Mouse (Mus musculus) limb, embryonic 11.5 days (tissue): Measurements from ENCODE around the gene Sppl2b. TPM values are rescaled to one million over a fixed set of nuclear protein-coding genes. Genes with fewer than 3 reads are reported as not detected.

Source experiments
- ATAC-seq: fragments of 200-750 bp; cut with Nextera tagmentation; 2 replicates; pipeline ENCODE4 v1.8.0; 2017; ENCODE audit warnings: low read depth; ENCODE audit not compliant: insufficient number of reproducible peaks, low FRiP score, low TSS enrichment
- DNase-seq: peaks from one replicate; pipeline ENCODE4 v3.0.0-alpha.2; 2015; ENCODE audit warnings: low spot score
- H3K27ac ChIP-seq: fragments of 300-500 bp; sonication (generic); replicated peaks from 2 replicates; pipeline ENCODE4 v1.5.1; 2014; ENCODE audit warnings: low read depth, mild to moderate bottlenecking, low read length
- H3K27me3 ChIP-seq: fragments of 300-500 bp; sonication (generic); 2 replicates; pipeline ENCODE4 v1.6.1; 2014; ENCODE audit warnings: mild to moderate bottlenecking, low read length, mixed read lengths; ENCODE audit not compliant: control insufficient read depth, insufficient read depth
- H3K36me3 ChIP-seq: fragments of 300-500 bp; sonication (generic); 2 replicates; pipeline ENCODE4 v1.6.1; 2014; ENCODE audit warnings: mild to moderate bottlenecking, low read length, moderate library complexity, mixed read lengths; ENCODE audit not compliant: control insufficient read depth, insufficient read depth
- H3K4me1 ChIP-seq: fragments of 300-500 bp; sonication (generic); 2 replicates; pipeline ENCODE4 v1.6.1; 2014; ENCODE audit warnings: low read length, mixed read lengths; ENCODE audit not compliant: control insufficient read depth, insufficient read depth
- H3K4me2 ChIP-seq: fragments of 300-500 bp; sonication (generic); 2 replicates; pipeline ENCODE4 v1.6.1; 2014; ENCODE audit warnings: low read depth, mild to moderate bottlenecking, moderate library complexity; ENCODE audit not compliant: severe bottlenecking
- H3K4me3 ChIP-seq: fragments of 300-500 bp; sonication (generic); 2 replicates; pipeline ENCODE4 v1.5.1; 2014; ENCODE audit warnings: low read depth, low read length
- H3K9ac ChIP-seq: fragments of 300-500 bp; sonication (generic); 2 replicates; pipeline ENCODE4 v1.6.1; 2014; ENCODE audit warnings: mild to moderate bottlenecking, low read length
- H3K9me3 ChIP-seq: fragments of 300-500 bp; sonication (generic); 2 replicates; pipeline ENCODE4 v1.6.1; 2016; ENCODE audit warnings: low read length; ENCODE audit not compliant: control insufficient read depth
- WGBS: fragments of 180-500 bp; shearing (Covaris S2); extraction: QIAGEN DNeasy Blood & Tissue Kit; methylation state at CpG from one replicate; pipeline ENCODE4 v1.1.7; 2014; 5-methylcytosine and 5-hydroxymethylcytosine counted together
- polyA plus RNA-seq: library from polyadenylated mRNA; unstranded; fragments of >200 nt; fragmentation: Nextera tagmentation; extraction: Ambion mirVana; gene quantifications from 2 replicates; pipeline ENCODE4 v1.2.1, GENCODE M21; 2014

The Sppl2b gene
- polyA plus RNA-seq, 1 experiment from 2014 or later: 26.8 TPM

DNA sequence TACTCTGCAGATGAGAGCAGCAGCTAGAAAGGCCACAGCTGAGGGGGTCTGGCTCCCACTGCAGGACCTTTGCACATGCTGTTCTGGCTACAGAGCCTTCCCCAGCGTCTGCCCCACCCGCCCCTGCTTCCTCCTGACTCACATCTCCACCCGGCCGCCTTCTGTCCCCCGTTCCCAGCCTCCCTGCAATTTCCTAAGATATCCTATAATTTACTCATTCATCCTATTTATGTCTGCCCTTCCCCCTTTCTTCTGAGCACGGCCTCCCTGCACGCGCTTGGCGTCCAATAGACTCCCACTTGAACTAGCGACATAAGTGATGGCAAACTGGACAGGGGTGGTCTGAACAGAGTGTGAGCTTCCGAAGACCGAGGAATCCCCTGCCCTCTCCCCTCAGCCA is 9.3 kb upstream of the Sppl2b start:
- no peaks in the 10 kb centered on the region for H3K36me3 ChIP-seq
- H3K4me3 ChIP-seq: no peak overlapping the region
- H3K4me1 ChIP-seq: peaks cover 10% of the 10 kb centered on the region; the same call in 1 of the 2 replicates
- ATAC-seq (no peak), DNase-seq (no peak)
- H3K27ac ChIP-seq: no peak overlapping the region
- H3K9me3 ChIP-seq: no peaks in the 10 kb centered on the region
- no peak overlapping the region for H3K4me2 ChIP-seq
- H3K9ac ChIP-seq: no peak overlapping the region
- 83% methylated on average over 12 of the region's 12 CpGs for WGBS
- peaks cover 37% of the 10 kb centered on the region for H3K27me3 ChIP-seq

DNA sequence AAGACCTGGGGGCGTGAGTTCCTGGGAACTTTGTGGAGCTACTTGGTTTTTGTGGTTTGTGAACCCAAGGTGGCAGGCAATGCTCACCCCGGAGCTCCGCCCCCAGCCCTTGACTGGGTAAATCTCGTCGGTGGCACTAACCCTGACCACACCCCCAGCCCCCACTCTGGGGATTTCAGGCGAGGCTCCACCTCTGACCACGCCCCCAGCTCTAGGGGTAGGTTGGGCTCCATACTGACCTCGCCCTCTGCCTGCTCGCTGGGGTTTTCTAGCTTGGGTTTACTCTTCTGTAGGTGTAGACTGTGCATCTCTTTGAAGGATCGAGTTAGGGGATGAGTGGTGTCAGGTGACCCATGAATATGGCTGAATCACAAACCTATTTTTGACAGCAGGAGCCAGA is 6.5 kb upstream of the Sppl2b start:
- H3K9me3 ChIP-seq: no peaks in the 10 kb centered on the region
- WGBS: 11% methylated on average over 10 of the region's 10 CpGs
- no peak overlapping the region for H3K27ac ChIP-seq
- H3K27me3 ChIP-seq: peaks cover 21% of the 10 kb centered on the region
- no peak overlapping the region for H3K4me3 ChIP-seq
- DNase-seq (no peak), ATAC-seq (no peak)
- H3K36me3 ChIP-seq: peaks cover 10% of the 10 kb centered on the region
- no peak overlapping the region for H3K9ac ChIP-seq
- no peak overlapping the region for H3K4me2 ChIP-seq
- peaks cover 6% of the 10 kb centered on the region; the same call in 1 of the 2 replicates for H3K4me1 ChIP-seq

GRCm38 (mm10) chr10:80855749-80856073 is 636 bp downstream of the Sppl2b start:
- no peaks in the 10 kb centered on the region for H3K9me3 ChIP-seq
- peak; percentile 37 for DNase-seq
- H3K36me3 ChIP-seq: peaks cover 10% of the 10 kb centered on the region
- H3K27ac ChIP-seq: no peak overlapping the region
- peak overlapping the region; percentile 99 for H3K4me2 ChIP-seq
- H3K9ac ChIP-seq: peak overlapping the region; percentile 86
- no peaks in the 10 kb centered on the region for H3K27me3 ChIP-seq
- 28% methylated on average over 11 of the region's 11 CpGs for WGBS
- no peak for ATAC-seq
- H3K4me3 ChIP-seq: peak overlapping the region; percentile 96
- peaks cover 10% of the 10 kb centered on the region for H3K4me1 ChIP-seq

- Histone ChIP-seq H3K36me3 (peaks cover 10% of the 10 kb centered on the region), H3K4me1 (peaks cover 10% of the 10 kb centered on the region), H3K9ac (no peak overlapping the region), H3K9me3 (no peaks in the 10 kb centered on the region), H3K4me2 (peak overlapping the region; percentile 99; the same call in 1 of the 2 replicates), H3K4me3 (peak overlapping the region; percentile 96), H3K27ac (no peak overlapping the region), H3K27me3 (no peaks in the 10 kb centered on the region)
- DNase-seq (peak; percentile 36), ATAC-seq (no peak)
- whole genome bisulfite sequencing: 48% methylated on average over 3 of the region's 3 CpGs
These were observed 1.2 kb downstream of the Sppl2b start for GRCm38 (mm10) chr10:80856267-80856666.

GRCm38 (mm10) chr10:80856908-80857307 is 1.8 kb downstream of the Sppl2b start:
- Histone ChIP-seq H3K36me3 (peaks cover 11% of the 10 kb centered on the region), H3K9ac (no peak overlapping the region), H3K4me3 (no peak overlapping the region), H3K4me2 (peak overlapping the region; percentile 12; the same call in 1 of the 2 replicates), H3K9me3 (no peaks in the 10 kb centered on the region), H3K27me3 (no peaks in the 10 kb centered on the region), H3K27ac (no peak overlapping the region), H3K4me1 (peaks cover 10% of the 10 kb centered on the region)
- ATAC-seq: no peak
- DNase-seq: no peak
- 88% methylated on average over 5 of the region's 5 CpGs for WGBS

- ATAC-seq: no peak
- Histone ChIP-seq H3K9me3 (no peaks in the 10 kb centered on the region), H3K27me3 (no peaks in the 10 kb centered on the region), H3K27ac (no peak overlapping the region), H3K4me1 (peaks cover 10% of the 10 kb centered on the region), H3K4me3 (no peak overlapping the region), H3K36me3 (peaks cover 13% of the 10 kb centered on the region), H3K9ac (no peak overlapping the region), H3K4me2 (no peak overlapping the region)
- DNase-seq: no peak
- WGBS: 78% methylated on average over 8 of the region's 8 CpGs
These were observed 2.3 kb downstream of the Sppl2b start for GRCm38 (mm10) chr10:80857386-80857785.

GRCm38 (mm10) chr10:80857848-80858247 is 2.8 kb downstream of the Sppl2b start:
- Histone ChIP-seq H3K9me3 (no peaks in the 10 kb centered on the region), H3K9ac (no peak overlapping the region), H3K4me2 (no peak overlapping the region), H3K27me3 (no peaks in the 10 kb centered on the region), H3K27ac (no peak overlapping the region), H3K36me3 (peaks cover 14% of the 10 kb centered on the region; the same call in 1 of the 2 replicates), H3K4me1 (peaks cover 10% of the 10 kb centered on the region), H3K4me3 (no peak overlapping the region)
- ATAC-seq: no peak
- no peak for DNase-seq
- 80% methylated on average over 3 of the region's 3 CpGs for WGBS

GRCm38 (mm10) chr10:80858350-80858935 is 3.4 kb downstream of the Sppl2b start:
- no peaks in the 10 kb centered on the region for H3K9me3 ChIP-seq
- H3K4me3 ChIP-seq: no peak overlapping the region
- DNase-seq (no peak), ATAC-seq (no peak)
- H3K9ac ChIP-seq: 0 out of 2 replicates have a peak overlapping the region, but pooled peaks have one; percentile 3
- H3K4me1 ChIP-seq: peaks cover 10% of the 10 kb centered on the region
- 87% methylated on average over 7 of the region's 7 CpGs for WGBS
- peaks cover 9% of the 10 kb centered on the region; the same call in 1 of the 2 replicates for H3K36me3 ChIP-seq
- no peak overlapping the region for H3K4me2 ChIP-seq
- no peaks in the 10 kb centered on the region for H3K27me3 ChIP-seq
- H3K27ac ChIP-seq: no peak overlapping the region

DNA sequence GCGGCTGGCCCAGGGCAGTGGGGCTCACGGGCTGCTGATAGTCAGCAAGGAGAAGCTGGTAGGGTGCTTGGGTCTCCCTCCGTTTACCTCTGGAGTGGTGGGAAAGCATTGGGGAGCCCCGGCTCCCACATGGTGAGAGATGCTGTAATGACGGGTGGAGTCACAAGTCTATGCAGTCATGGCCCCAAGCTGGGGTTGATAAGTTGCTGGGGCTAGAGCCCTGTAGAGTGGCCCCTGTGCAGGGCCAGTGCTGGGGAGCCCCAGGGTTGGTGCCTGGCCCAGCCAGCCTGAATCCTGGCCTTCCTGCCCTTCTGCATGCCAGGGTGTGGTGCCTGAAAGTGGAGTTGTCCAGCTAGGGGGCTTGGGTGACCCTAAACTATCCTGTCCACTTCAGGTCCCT is 7.2 kb downstream of the Sppl2b start:
- Histone ChIP-seq H3K4me1 (no peaks in the 10 kb centered on the region), H3K4me2 (no peak overlapping the region), H3K4me3 (no peak overlapping the region), H3K36me3 (peaks cover 18% of the 10 kb centered on the region), H3K27ac (no peak overlapping the region), H3K27me3 (no peaks in the 10 kb centered on the region), H3K9me3 (no peaks in the 10 kb centered on the region), H3K9ac (no peak overlapping the region)
- WGBS: 87% methylated on average over 5 of the region's 5 CpGs
- DNase-seq (no peak), ATAC-seq (no peak)
